Mouse (Mus musculus) small intestine, adult 2 months (tissue): ENCODE results near the gene E130308A19Rik. TPM values are rescaled to one million over a fixed set of nuclear protein-coding genes. Genes with fewer than 3 reads are reported as not detected.

Experiments used
- H3K27ac ChIP-seq: fragments of 200-500 bp; 2 replicates; pipeline ENCODE4 v1.5.1; 2012; ENCODE audit warnings: low read depth, low read length, control low read depth, inconsistent platforms; ENCODE audit not compliant: insufficient read depth
- H3K27me3 ChIP-seq: fragments of 200-500 bp; 2 replicates; pipeline ENCODE4 v1.6.1; 2012; ENCODE audit warnings: mild to moderate bottlenecking, moderate library complexity, low read length, inconsistent platforms; ENCODE audit not compliant: control insufficient read depth, insufficient read depth
- H3K36me3 ChIP-seq: fragments of 200-500 bp; 2 replicates; pipeline ENCODE4 v1.6.1; 2012; ENCODE audit warnings: mild to moderate bottlenecking, low read length, control low read depth, inconsistent platforms; ENCODE audit not compliant: control insufficient read depth, insufficient read depth
- H3K4me1 ChIP-seq: fragments of 200-500 bp; 2 replicates; pipeline ENCODE4 v1.6.1; 2012; ENCODE audit warnings: low read length, inconsistent platforms, mixed read lengths; ENCODE audit not compliant: control insufficient read depth, insufficient read depth, insufficient read length
- H3K4me3 ChIP-seq: fragments of 200-500 bp; 2 replicates; pipeline ENCODE4 v1.5.1; 2012; ENCODE audit warnings: low read depth, mild to moderate bottlenecking, control low read depth, inconsistent platforms, low read length, moderate library complexity
- CTCF ChIP-seq: fragments of 200-500 bp; IDR thresholded peaks from 2 replicates; pipeline ENCODE4 v1.5.1; 2012; ENCODE audit warnings: low read depth, mild to moderate bottlenecking, control low read depth, inconsistent platforms, low read length, moderate library complexity, mixed read lengths; ENCODE audit not compliant: insufficient replicate concordance, insufficient read length; ENCODE audit errors: extremely low read depth
- POLR2A ChIP-seq: fragments of 200-500 bp; IDR thresholded peaks from 2 replicates; pipeline ENCODE4 v1.6.1; 2012; ENCODE audit warnings: low read depth, mild to moderate bottlenecking, control low read depth, inconsistent platforms, low read length, moderate library complexity
- WGBS: fragments of 180-500 bp; shearing (Covaris S2); methylation state at CpG from one replicate; pipeline ENCODE4 v1.1.7; 2018; 5-methylcytosine and 5-hydroxymethylcytosine counted together
- polyA plus RNA-seq: library from polyadenylated mRNA; depleted of rRNA; stranded (reverse); fragments of >200 nt; gene quantifications from 2 replicates; pipeline ENCODE4 v1.2.3, GENCODE M21; 2012

E130308A19Rik gene
- polyA plus RNA-seq, 1 experiment, result 4.3 TPM

DNA sequence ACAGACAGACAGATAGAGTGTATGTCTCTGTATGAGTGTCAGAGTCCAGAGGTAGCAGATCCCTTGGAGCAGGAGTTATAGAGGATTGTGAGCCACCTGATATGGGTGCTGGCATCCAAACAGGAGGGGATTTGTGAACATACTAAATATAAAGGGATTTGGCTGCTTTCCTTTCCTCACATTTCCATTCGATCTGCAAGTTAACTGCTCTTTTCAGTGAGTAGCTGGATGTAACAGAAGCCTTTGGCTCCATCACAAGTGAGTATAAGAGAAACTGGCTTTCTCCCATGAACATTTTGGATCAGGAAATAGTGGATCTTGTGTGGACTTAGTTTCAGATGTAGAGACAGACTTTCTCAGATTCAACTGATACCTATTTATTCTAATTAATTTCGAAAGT, 44.0 kb downstream of the E130308A19Rik start:
- Histone ChIP-seq H3K4me3 (no peak overlapping the region), H3K36me3 (no peaks in the 10 kb centered on the region), H3K27me3 (no peaks in the 10 kb centered on the region), H3K27ac (no peak overlapping the region), H3K4me1 (no peaks in the 10 kb centered on the region)
- 78% methylated on average over 2 of the region's 2 CpGs for WGBS
- TF ChIP-seq POLR2A (no peak), CTCF (no peak)

DNA sequence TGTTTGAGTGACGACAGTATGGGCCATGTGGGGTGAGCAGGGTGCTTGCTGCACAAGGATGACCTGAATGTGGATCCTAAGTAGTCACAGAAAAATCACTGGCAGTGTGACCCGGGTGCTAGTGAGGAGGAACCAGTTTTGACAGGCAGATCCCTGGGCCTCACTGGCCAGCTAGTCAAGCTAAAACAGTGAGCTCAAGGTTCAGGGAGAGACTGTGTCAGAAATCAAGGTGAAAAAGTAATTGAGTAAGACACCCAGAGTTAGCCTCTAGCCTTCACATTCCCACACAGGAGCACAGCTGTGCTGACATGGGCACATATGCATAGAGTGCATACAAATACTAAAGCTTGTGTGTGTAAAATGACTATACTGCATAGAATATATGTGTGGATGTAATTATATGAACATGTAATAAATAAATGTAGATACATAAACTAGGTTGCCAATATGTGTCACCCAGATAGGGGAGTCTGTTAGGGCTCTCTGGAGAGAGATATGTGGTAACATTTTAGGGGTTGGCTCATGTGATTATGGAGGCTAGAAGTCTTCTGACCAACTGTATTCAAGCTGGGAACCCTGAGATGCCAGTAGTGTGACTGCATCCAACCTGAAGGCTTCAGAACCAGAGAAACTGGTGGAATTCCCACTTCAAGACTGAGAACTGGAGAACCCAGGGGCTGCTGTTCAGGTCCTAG, 47.6 kb downstream of the E130308A19Rik start:
- H3K4me1 ChIP-seq, result no peaks in the 10 kb centered on the region
- 80% methylated on average over 2 of the region's 2 CpGs for WGBS
- H3K36me3 ChIP-seq, result no peaks in the 10 kb centered on the region
- no peak overlapping the region for H3K27ac ChIP-seq
- H3K27me3 ChIP-seq, result no peaks in the 10 kb centered on the region
- H3K4me3 ChIP-seq, result no peak overlapping the region
- TF ChIP-seq CTCF, result no peak
- TF ChIP-seq POLR2A, result no peak

- 85% methylated on average over 8 of the region's 8 CpGs for WGBS
- Histone ChIP-seq H3K4me1 (no peaks in the 10 kb centered on the region), H3K27ac (no peak overlapping the region), H3K4me3 (no peak overlapping the region), H3K36me3 (no peaks in the 10 kb centered on the region), H3K27me3 (no peaks in the 10 kb centered on the region)
- TF ChIP-seq CTCF, result no peak
- no peak for TF ChIP-seq POLR2A
Measured at GRCm38 (mm10) chr4:59674929-59675679, 49.1 kb downstream of the E130308A19Rik start.

DNA sequence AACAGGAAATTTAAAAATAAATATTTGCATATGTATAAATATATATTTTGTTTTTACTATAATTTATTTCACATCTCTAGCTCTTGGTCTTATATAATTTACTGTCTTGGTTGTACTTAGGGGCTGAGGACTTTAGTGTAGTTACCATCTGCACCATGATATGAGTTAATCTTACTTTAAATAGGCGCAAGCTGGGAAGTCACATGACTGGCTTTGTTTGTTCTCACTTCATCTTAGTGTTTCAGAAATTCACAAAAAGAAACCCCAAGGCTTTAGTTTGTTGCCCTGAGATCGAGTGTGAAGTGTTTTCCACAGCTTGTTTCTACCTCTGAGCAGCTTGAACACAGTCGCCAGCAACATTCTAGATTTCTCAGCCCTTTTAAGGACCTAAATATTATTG, 49.7 kb downstream of the E130308A19Rik start:
- TF ChIP-seq POLR2A (no peak), CTCF (no peak)
- WGBS, result 71% methylated on average over 3 of the region's 3 CpGs
- H3K4me1 ChIP-seq, result no peaks in the 10 kb centered on the region
- no peaks in the 10 kb centered on the region for H3K27me3 ChIP-seq
- no peak overlapping the region for H3K4me3 ChIP-seq
- H3K36me3 ChIP-seq, result no peaks in the 10 kb centered on the region
- H3K27ac ChIP-seq, result no peak overlapping the region

- WGBS, result 90% methylated on average over 1 of the region's 1 CpGs
- no peak for TF ChIP-seq CTCF
- no peak for TF ChIP-seq POLR2A
- no peaks in the 10 kb centered on the region for H3K36me3 ChIP-seq
- no peak overlapping the region for H3K27ac ChIP-seq
- H3K27me3 ChIP-seq, result no peaks in the 10 kb centered on the region
- H3K4me3 ChIP-seq, result no peak overlapping the region
- H3K4me1 ChIP-seq, result no peaks in the 10 kb centered on the region
Measured at GRCm38 (mm10) chr4:59681383-59681782, 55.4 kb downstream of the E130308A19Rik start.

GRCm38 (mm10) chr4:59682491-59682890, 56.5 kb downstream of the E130308A19Rik start:
- H3K27ac ChIP-seq, result no peak overlapping the region
- no peaks in the 10 kb centered on the region for H3K4me1 ChIP-seq
- TF ChIP-seq CTCF (no peak), POLR2A (no peak)
- H3K27me3 ChIP-seq, result no peaks in the 10 kb centered on the region
- WGBS, result 60% methylated on average over 3 of the region's 3 CpGs
- H3K36me3 ChIP-seq, result no peaks in the 10 kb centered on the region
- no peak overlapping the region for H3K4me3 ChIP-seq

DNA sequence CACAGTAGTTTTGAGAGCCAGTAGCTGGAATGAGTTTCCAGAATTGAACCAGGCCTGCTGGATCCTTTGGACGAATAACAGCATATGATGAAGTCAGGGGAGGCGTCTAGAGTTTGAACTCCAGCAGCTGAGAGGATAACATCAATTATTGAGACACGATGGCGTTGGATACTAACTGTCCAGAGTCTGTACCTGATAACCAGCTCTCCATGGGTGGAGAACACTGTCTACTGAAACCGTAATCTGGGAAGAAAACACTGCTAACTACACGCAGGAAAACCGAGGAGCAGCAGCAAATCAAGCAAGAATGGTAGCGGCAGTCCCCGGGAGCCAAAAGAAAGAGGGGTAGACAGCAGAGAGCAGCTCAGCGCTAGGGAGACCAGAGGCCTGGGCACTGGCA, 56.9 kb downstream of the E130308A19Rik start:
- H3K4me1 ChIP-seq, result no peaks in the 10 kb centered on the region
- no peak overlapping the region for H3K4me3 ChIP-seq
- H3K27ac ChIP-seq, result no peak overlapping the region
- no peaks in the 10 kb centered on the region for H3K27me3 ChIP-seq
- 78% methylated on average over 10 of the region's 10 CpGs for WGBS
- no peaks in the 10 kb centered on the region for H3K36me3 ChIP-seq
- TF ChIP-seq CTCF, result no peak
- TF ChIP-seq POLR2A, result no peak
